Mouse (Mus musculus): Measurements from ENCODE around the gene Reln. TPM values are rescaled to one million over a fixed set of nuclear protein-coding genes. Genes with fewer than 3 reads are reported as not detected.
A peak's percentile ranks its signal among the peaks of the same experiment; 100 is the strongest.

Gene Reln
- polyA plus RNA-seq, 1 experiment from 2014 or later, result 5.5 TPM

DNA sequence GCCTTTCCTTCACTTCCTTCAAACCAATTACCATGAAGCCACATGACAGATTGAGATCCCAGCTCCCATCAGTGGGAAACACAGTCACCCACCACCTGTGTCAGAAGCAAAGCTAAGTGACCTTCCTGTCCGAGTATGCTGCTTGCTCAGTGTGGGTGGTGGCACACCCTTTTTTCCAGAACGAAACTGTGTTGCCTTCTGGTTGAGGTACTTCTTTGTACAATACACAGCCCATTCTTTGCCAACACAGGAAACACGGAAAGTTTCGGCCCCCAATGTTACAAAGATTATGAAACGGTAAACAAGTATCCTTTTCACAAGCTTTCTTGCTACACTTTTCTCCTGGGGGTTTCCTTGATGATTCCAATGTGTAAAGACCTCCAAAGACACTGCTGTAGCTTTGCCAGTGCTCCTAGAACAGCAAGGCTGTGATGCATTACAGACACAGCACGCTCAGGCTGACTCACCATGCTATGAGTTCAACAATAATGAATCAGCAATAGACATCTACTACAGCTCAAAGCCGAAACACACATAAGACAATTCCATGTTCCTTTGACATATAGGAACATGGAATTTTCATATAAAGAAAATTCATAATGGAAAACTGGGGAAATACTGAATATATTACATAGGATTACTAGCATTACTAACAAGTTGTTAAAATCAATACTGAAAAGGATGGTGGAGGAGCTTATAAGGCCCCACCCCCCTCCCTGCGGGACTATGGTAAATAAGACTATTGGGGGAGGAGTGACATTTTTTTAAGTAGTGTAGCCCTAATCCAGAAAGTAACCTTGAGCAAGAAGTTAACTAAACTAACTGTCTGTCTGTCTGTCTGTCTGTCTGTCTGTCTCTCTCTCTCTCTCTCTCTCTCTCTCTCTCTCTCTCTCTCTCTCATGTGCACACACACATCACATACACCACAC, 15.8 kb downstream of the Reln start:
- no peak for DNase-seq (ENCODE audit: low spot score)
- no peak overlapping the region for H3K27ac ChIP-seq
- H3K9me3 ChIP-seq, result peaks cover 4% of the 10 kb centered on the region; the same call in 1 of the 2 replicates
- H3K4me1 ChIP-seq (replicated peaks), result no peaks in the 10 kb centered on the region
- no peaks in the 10 kb centered on the region for H3K36me3 ChIP-seq
- no peak overlapping the region for H3K4me3 ChIP-seq
- WGBS, result 86% methylated on average over 8 of the region's 8 CpGs
- no peaks in the 10 kb centered on the region for H3K27me3 ChIP-seq (ENCODE audit: insufficient read depth, poor library complexity, severe bottlenecking)

DNA sequence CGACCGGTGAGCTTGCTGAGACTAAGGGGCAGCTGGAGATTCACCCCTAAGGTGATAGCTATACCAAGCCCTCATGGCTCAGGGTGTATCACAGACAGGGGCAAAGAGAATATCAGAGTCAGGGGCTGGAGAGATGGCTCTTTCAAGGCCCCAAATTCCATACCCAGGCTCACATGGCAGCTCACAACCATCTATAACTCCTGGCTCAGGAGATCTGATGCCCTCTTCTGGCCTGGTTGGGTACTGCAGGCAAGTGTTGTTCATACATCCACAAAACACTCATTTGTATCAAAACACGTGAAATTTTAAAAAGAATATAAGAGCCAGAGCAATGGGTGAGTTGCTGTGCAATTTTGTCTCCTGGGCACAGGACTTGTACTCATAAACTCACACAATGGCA, 17.3 kb downstream of the Reln start:
- peak; percentile 51 for DNase-seq (ENCODE audit: low spot score)
- Histone ChIP-seq H3K27me3 (ENCODE audit: insufficient read depth, poor library complexity, severe bottlenecking) (no peaks in the 10 kb centered on the region), H3K9me3 (no peaks in the 10 kb centered on the region), H3K4me3 (no peak overlapping the region), H3K27ac (no peak overlapping the region), H3K4me1 (replicated peaks) (no peaks in the 10 kb centered on the region), H3K36me3 (no peaks in the 10 kb centered on the region)
- 81% methylated on average over 3 of the region's 3 CpGs for WGBS

DNA sequence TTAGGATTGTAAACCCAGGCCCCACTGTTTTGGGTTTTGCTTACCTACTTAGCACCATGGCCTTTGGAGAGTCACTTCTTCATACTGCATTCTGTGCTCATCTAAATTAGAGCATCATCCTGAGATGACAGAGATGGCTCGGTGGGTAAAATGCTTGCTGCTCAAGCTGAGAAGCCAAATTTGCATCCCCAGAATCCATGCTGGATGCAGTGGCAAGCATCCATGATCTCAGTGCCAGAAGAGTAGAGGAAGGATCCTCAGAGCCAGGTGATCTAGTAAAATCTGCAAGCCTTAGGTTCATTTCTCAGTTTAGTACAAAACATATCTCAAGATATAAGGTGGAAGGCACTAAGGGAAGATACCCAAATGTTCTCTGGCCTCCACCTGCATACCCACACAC, 20.7 kb downstream of the Reln start:
- WGBS, result 84% methylated on average over 1 of the region's 1 CpGs
- H3K27ac ChIP-seq, result no peak overlapping the region
- H3K36me3 ChIP-seq, result no peaks in the 10 kb centered on the region
- H3K27me3 ChIP-seq (ENCODE audit: insufficient read depth, poor library complexity, severe bottlenecking), result no peaks in the 10 kb centered on the region
- H3K4me3 ChIP-seq, result no peak overlapping the region
- H3K4me1 ChIP-seq (replicated peaks), result no peaks in the 10 kb centered on the region
- H3K9me3 ChIP-seq, result no peaks in the 10 kb centered on the region
- no peak for DNase-seq (ENCODE audit: low spot score)

DNA sequence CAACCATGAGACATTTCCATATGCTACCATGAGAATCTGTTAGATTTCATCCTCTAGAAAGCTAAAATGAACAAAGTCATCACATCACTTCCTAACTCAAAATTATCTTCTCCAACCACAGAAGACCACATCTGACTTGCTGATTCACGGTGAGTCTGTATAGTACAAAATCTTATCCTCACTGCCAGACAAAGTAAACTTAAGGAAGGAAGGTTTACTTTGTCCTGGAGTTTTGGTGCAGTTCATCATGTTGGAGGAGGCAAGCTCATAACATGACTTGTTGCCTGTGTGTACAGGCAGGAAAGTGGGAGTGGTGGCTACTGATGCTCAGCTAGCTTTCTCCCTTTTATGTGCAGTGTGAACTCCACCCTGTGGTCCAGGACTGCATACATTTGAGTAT, 26.7 kb downstream of the Reln start:
- Histone ChIP-seq H3K27ac (no peak overlapping the region), H3K27me3 (ENCODE audit: insufficient read depth, poor library complexity, severe bottlenecking) (no peaks in the 10 kb centered on the region), H3K36me3 (no peaks in the 10 kb centered on the region), H3K9me3 (no peaks in the 10 kb centered on the region), H3K4me3 (no peak overlapping the region), H3K4me1 (replicated peaks) (no peaks in the 10 kb centered on the region)
- 92% methylated on average over 1 of the region's 1 CpGs for WGBS
- no peak for DNase-seq (ENCODE audit: low spot score)

DNA sequence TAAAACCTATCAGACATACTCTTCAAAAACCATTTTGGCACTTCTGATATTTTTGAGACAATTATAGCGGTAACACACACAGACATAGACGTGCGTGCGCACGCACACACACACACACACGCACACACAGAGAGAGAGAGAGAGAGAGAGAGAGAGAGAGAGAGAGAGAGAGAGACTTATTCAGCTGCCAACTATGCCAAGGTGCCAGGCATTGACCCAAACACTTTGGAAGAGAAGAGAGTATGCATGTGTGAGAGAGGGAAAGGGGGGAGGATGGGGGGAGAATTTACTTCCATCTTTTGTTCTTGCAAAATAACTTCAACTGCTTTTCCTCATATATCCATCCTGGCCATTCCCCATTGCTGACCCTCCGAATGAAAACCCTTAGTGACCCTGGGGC, 28.0 kb downstream of the Reln start:
- no peaks in the 10 kb centered on the region for H3K4me1 ChIP-seq (replicated peaks)
- H3K27ac ChIP-seq, result no peak overlapping the region
- no peaks in the 10 kb centered on the region for H3K27me3 ChIP-seq (ENCODE audit: insufficient read depth, poor library complexity, severe bottlenecking)
- WGBS, result 96% methylated on average over 7 of the region's 7 CpGs
- no peaks in the 10 kb centered on the region for H3K9me3 ChIP-seq
- DNase-seq (ENCODE audit: low spot score), result no peak
- no peaks in the 10 kb centered on the region for H3K36me3 ChIP-seq
- no peak overlapping the region for H3K4me3 ChIP-seq

DNA sequence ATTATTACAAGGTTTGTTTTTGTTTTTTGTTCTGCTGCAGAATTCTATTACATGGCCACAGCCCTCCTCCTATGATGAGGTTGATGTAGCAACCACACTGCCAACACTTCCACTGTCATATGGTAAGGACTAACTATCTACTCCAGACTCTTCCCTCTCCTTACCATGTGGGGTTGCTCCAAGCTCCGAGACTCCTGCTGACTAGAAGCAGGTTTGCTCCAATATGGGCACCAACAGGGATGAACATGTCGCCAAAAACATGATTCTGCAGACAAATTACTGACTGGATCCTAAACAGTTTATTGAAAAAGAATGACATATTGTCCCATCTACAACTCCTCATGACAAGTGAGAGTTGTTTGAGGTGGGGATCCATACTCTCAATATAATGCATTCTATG, 28.5 kb downstream of the Reln start:
- Histone ChIP-seq H3K4me1 (replicated peaks) (no peaks in the 10 kb centered on the region), H3K27ac (no peak overlapping the region), H3K27me3 (ENCODE audit: insufficient read depth, poor library complexity, severe bottlenecking) (no peaks in the 10 kb centered on the region), H3K4me3 (no peak overlapping the region), H3K9me3 (no peaks in the 10 kb centered on the region), H3K36me3 (no peaks in the 10 kb centered on the region)
- WGBS, result 76% methylated on average over 2 of the region's 2 CpGs
- no peak for DNase-seq (ENCODE audit: low spot score)

DNA sequence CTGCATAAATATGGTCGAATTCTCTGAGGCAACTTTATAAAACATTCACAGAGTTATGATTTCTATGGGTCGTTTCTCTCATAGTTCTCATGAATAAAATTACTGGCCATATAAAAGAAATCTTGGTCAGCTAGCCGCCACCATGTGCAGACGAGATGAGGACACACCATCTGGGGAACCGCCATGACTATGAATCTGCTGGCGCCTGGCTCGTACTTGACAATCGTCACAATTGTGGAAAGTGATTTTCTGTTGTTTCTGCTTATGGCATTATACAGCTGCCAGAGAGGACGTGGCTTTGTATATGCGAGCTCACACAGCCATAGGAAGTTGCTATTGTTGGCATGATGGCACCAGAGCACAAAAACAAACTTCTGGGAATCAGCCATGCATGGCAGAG, 31.5 kb downstream of the Reln start:
- Histone ChIP-seq H3K36me3 (no peaks in the 10 kb centered on the region), H3K9me3 (no peaks in the 10 kb centered on the region), H3K27me3 (ENCODE audit: insufficient read depth, poor library complexity, severe bottlenecking) (no peaks in the 10 kb centered on the region), H3K4me3 (no peak overlapping the region), H3K4me1 (replicated peaks) (no peaks in the 10 kb centered on the region), H3K27ac (no peak overlapping the region)
- WGBS, result 86% methylated on average over 10 of the region's 10 CpGs
- DNase-seq (ENCODE audit: low spot score), result no peak

DNA sequence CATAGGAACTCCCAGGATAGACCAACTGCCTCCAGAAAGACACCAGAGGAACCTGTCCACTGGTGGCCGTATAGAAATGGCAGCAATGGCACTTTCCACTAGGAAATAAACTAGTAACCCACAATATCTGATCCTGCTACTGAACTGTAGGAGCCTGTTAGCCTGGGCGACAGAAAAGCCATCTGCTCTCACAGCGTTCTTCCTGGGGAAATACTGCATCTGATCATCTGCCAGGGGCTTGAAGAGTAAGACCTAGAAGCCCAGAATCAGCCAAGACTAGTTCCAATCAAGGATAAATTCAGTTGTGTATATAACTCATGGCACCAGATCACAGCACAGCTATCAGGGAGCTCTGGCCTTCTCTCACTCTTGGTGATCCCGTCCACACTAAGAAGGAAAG, 33.5 kb downstream of the Reln start:
- H3K36me3 ChIP-seq, result no peaks in the 10 kb centered on the region
- 92% methylated on average over 4 of the region's 4 CpGs for WGBS
- no peak overlapping the region for H3K27ac ChIP-seq
- no peak for DNase-seq (ENCODE audit: low spot score)
- H3K4me3 ChIP-seq, result no peak overlapping the region
- H3K9me3 ChIP-seq, result no peaks in the 10 kb centered on the region
- H3K27me3 ChIP-seq (ENCODE audit: insufficient read depth, poor library complexity, severe bottlenecking), result no peaks in the 10 kb centered on the region
- H3K4me1 ChIP-seq (replicated peaks), result no peaks in the 10 kb centered on the region

DNA sequence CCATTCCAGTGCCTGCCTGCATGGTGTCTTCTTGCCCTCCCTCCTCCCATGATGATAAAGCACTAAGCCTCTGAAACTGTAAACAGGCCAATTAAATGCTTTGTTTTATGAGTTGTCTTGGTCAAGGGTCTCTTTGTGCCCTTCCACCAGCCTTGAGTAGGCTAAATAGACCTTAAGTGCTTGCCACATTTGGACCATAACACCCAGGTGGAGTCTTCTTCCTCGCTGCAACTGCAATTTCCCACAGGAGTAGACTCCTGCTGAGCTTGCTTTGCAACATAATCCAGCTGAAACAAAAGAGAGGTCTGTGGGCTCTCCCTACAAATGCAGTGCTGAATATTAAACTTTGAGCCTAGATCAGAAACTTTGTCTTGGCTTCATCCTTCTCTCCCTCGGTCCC, 35.5 kb downstream of the Reln start:
- Histone ChIP-seq H3K27me3 (ENCODE audit: insufficient read depth, poor library complexity, severe bottlenecking) (no peaks in the 10 kb centered on the region), H3K4me1 (replicated peaks) (peaks cover 2% of the 10 kb centered on the region), H3K27ac (no peak overlapping the region), H3K4me3 (no peak overlapping the region), H3K36me3 (no peaks in the 10 kb centered on the region), H3K9me3 (no peaks in the 10 kb centered on the region)
- 35% methylated on average over 2 of the region's 2 CpGs for WGBS
- no peak for DNase-seq (ENCODE audit: low spot score)

DNA sequence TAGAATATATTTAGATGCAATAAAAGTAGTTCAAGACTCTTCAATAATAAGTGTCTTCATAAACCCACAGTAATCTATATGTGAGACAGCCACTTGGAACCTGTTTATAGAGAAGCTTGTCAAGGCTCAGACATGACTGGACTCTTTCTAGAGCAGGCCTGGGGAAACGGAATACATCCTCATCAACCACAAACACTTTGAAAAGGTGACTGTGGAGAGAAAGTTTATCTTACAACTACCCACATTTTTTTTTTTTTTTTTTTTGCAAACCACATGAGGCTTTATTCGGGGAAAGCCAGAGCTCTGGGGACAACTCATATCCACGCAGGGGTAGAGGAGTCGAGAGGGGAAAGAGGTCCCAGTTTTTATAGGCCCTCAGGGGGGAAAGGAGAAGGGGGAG, 36.6 kb downstream of the Reln start:
- H3K9me3 ChIP-seq, result no peaks in the 10 kb centered on the region
- no peak for DNase-seq (ENCODE audit: low spot score)
- peaks cover 10% of the 10 kb centered on the region for H3K4me1 ChIP-seq (replicated peaks)
- no peak overlapping the region for H3K27ac ChIP-seq
- H3K4me3 ChIP-seq, result no peak overlapping the region
- H3K36me3 ChIP-seq, result no peaks in the 10 kb centered on the region
- no peaks in the 10 kb centered on the region for H3K27me3 ChIP-seq (ENCODE audit: insufficient read depth, poor library complexity, severe bottlenecking)
- WGBS, result 83% methylated on average over 4 of the region's 4 CpGs

DNA sequence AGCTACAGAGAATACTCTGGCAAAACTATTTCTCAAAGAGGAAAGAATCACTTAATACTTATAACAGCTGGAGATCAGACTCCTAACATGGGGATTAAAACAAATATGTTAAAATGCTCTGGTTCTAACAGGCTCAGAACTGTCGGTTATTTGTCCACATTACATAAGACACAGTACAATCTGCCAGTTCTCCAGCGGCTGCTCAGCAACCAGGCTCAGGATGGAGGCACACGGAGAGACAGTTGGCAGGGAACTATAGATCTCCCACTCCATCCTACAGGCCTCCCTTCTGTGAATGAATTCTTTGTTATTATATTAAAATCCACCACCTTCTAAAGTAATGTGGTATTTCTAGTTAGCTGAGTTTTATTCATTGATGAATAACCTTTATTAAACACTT, 37.4 kb downstream of the Reln start:
- H3K4me3 ChIP-seq, result no peak overlapping the region
- no peak overlapping the region for H3K27ac ChIP-seq
- DNase-seq (ENCODE audit: low spot score), result no peak
- no peaks in the 10 kb centered on the region for H3K36me3 ChIP-seq
- no peaks in the 10 kb centered on the region for H3K9me3 ChIP-seq
- peaks cover 10% of the 10 kb centered on the region for H3K4me1 ChIP-seq (replicated peaks)
- no peaks in the 10 kb centered on the region for H3K27me3 ChIP-seq (ENCODE audit: insufficient read depth, poor library complexity, severe bottlenecking)
- WGBS, result 85% methylated on average over 3 of the region's 3 CpGs

DNA sequence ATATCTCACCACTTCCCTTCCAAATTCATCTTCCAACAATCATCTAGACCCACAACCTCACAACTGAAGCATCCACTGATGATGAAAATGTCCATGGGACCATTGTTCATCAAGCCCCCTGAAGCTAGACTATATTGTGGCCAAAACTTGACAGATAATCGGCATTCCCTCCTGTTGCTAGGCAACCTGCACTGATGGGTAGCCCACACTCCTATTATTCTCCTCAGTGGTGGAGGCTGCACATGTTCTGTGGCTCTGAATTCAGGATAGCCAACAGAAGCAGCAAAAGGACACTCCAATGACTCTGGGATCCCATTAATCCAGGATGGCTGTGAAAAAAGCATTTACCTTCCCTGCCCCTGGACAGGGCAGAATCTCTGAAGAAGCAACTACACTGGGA, 40.8 kb downstream of the Reln start:
- Histone ChIP-seq H3K4me1 (replicated peaks) (peaks cover 10% of the 10 kb centered on the region), H3K27me3 (ENCODE audit: insufficient read depth, poor library complexity, severe bottlenecking) (no peaks in the 10 kb centered on the region), H3K9me3 (no peaks in the 10 kb centered on the region), H3K4me3 (no peak overlapping the region), H3K36me3 (no peaks in the 10 kb centered on the region), H3K27ac (no peak overlapping the region)
- DNase-seq (ENCODE audit: low spot score), result peak; percentile 25
- 38% methylated on average over 1 of the region's 1 CpGs for WGBS

DNA sequence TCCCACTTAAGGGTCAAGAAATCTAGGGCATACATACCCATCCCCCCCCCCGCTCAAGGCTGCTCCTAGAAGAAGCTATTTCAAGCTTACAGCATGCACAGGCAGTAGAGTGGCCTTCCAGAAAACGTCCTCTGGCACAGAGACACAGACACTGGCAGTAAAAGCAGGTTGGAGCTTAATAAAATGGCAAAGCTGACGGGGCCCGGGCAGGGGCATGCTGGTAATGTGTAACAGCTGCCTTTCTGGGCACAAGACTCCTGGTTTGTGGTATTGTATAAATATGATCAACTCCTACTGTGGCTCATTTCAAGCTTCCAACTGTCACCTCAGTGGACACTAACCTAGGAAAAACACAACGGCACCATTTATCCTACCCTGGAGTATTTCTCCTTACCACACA, 42.2 kb downstream of the Reln start:
- H3K27ac ChIP-seq, result no peak overlapping the region

DNA sequence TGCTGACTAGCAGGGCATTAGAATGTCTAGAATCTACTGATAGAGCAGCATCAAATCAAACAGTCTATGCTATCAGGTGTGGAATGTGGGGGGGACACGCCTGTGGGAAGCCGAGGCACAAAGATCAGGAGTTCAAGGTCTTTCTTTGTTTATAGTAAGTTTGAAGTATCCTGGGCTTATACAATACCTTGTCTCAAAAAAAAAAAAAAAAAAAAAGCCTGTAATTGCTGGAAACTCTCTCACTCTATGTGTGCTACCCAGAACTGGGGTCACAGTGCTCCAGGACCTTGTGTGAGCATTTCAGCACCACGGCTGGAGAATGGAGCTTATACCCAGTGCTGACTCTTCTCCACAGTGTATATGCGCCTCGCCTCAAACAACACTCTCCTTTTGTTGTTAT, 43.7 kb downstream of the Reln start:
- H3K4me1 ChIP-seq (replicated peaks), result peaks cover 10% of the 10 kb centered on the region
- WGBS, result 90% methylated on average over 5 of the region's 5 CpGs
- H3K9me3 ChIP-seq, result no peaks in the 10 kb centered on the region
- H3K27ac ChIP-seq, result no peak overlapping the region
- DNase-seq (ENCODE audit: low spot score), result no peak
- H3K36me3 ChIP-seq, result no peaks in the 10 kb centered on the region
- H3K27me3 ChIP-seq (ENCODE audit: insufficient read depth, poor library complexity, severe bottlenecking), result no peaks in the 10 kb centered on the region
- H3K4me3 ChIP-seq, result no peak overlapping the region

More for the DNA sequence above, 42.2 kb downstream of the Reln start:
- Histone ChIP-seq H3K4me3 (no peak overlapping the region), H3K27me3 (ENCODE audit: insufficient read depth, poor library complexity, severe bottlenecking) (no peaks in the 10 kb centered on the region), H3K4me1 (replicated peaks) (peaks cover 10% of the 10 kb centered on the region), H3K36me3 (no peaks in the 10 kb centered on the region), H3K9me3 (no peaks in the 10 kb centered on the region)
- WGBS, result 89% methylated on average over 5 of the region's 5 CpGs
- no peak for DNase-seq (ENCODE audit: low spot score)
